Mouse (Mus musculus): ENCODE data around the gene Lrrc74a.

Lrrc74a gene

DNA sequence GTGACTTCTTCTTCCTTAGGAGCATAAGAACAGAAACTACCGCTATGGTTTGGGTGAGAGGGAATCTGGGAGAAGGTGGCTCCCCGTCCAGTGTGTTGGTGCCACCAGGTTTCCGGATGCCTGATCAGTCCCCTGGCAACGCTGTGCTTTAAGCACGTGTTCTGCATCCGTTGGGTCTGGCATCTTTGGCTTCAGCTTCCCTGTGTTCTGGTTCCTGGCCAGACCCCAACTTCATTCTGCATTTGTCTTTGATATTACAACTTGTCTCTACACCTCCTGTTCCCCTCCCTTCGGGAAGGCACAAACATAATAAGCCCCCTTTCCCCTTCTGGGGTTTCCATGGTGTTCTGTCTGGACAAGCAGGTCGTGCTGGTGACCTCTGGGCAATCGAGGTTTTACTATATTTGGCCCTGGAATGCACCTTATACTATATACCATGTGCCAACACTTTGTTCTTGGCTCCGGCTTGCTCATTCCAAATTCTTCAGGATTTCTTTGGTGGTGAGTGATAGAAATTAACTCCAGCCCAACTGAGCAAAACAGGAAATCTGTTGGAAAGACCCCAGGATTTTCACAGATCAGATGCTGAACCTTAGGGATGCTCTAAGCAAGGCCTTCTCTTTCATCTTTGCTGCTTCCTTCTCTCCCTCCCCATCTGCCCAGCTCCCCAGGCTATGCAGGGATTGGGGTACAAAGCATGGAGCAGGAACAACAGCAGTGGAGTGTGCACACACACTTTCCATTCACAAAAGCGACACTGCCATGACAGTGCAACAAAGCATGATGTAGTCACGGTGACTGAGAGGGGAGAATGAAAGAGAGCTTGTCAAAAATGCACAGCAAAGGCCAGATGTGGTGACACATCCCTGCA, 52.2 kb downstream of the Lrrc74a start:
- no peak for DNase-seq (ENCODE audit: low read depth)

DNA sequence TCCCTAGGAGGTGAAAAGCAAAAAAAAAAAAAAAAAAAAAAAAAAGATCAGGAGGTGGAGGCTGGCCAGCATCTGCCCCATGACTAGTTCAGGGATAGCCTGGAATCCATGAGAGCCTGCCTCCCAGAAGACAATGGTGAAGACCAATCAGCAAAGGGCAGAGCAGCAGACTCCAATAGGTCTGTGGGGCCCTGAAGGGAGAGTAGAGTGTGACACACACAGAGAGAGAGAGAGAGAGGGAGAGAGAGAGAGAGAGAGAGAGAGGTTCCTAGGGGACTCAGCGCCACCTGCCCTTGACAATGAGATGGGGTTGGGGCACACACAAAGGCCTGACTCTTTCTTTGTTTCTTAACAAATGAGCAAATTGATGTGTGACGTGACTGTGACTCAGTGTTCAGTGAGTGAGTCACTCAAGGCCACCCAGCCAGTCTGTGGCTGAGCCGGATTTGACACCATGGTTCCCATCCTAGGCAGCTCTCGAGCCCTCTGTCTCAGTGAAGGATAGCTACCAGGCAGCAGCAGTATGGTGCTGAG, 52.9 kb downstream of the Lrrc74a start:
- DNase-seq (ENCODE audit: low read depth): peak; percentile 95

- peak; percentile 63 for DNase-seq (ENCODE audit: low read depth)
These were observed 56.1 kb downstream of the Lrrc74a start for GRCm38 (mm10) chr12:86790100-86790848.

DNA sequence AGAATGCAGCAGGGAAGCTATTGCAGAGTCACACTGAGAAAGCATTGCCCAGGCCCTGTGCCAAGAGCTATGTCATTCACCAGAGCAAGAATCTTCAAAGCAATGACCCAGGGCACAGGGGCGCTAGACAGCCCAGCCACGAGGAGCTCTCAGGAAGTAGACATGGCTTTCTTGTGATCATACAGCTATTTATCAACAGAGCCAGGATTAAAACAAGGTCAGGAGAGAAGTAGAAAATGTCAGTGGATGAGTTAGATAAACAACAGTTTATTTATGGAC, 56.6 kb downstream of the Lrrc74a start:
- DNase-seq (ENCODE audit: low read depth): peak; percentile 82

DNA sequence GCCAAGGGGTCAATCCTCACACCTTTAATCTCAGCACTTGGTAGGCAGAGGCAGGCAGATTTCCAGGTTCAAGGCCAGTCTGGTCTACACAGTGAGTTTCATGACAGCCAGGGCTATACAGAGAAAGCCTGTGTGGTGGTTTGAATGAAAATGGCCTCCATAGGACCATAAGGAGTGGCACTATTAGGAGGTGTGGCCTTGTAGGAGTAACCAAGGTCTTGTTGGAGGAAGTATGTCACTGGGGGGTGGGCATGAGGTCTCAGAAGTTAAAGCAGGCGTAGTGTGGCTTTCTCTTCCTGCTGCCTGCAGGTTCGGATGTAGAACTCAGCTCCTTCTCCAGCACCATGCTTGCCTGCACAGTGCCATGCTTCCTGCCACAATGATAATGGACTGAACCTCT, 57.8 kb downstream of the Lrrc74a start:
- DNase-seq (ENCODE audit: low read depth): no peak

- DNase-seq (ENCODE audit: low read depth): no peak
These were observed 59.7 kb downstream of the Lrrc74a start for GRCm38 (mm10) chr12:86793830-86794229.

- no peak for DNase-seq (ENCODE audit: low read depth)
These were observed 60.2 kb downstream of the Lrrc74a start for GRCm38 (mm10) chr12:86794331-86794730.

- peak; percentile 71 for DNase-seq (ENCODE audit: low read depth)
These were observed 61.1 kb downstream of the Lrrc74a start for GRCm38 (mm10) chr12:86795076-86795837.

GRCm38 (mm10) chr12:86795838-86796232, 61.7 kb downstream of the Lrrc74a start:
- peak; percentile 94 for DNase-seq (ENCODE audit: low read depth)

DNA sequence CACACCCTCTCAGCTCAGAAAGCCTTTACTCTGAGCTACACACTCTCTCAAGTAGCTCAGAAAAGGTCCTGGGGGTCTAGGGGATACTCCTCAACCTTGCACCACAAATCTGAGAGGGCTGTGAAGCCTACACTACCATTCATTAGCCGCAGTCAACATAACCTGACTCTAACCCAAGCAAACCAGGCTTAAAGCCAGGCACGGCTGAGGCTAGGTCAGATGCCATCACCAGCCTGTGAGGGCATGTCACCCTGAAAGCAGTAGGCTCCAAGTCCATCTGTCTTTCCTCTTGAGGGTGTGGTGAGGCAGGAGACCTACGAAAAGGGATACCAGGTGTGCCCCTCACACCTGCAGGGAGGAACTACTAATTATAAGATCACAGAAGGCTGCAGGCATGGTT, 62.2 kb downstream of the Lrrc74a start:
- DNase-seq (ENCODE audit: low read depth): no peak

- DNase-seq (ENCODE audit: low read depth): no peak
These were observed 63.6 kb downstream of the Lrrc74a start for GRCm38 (mm10) chr12:86797771-86798170.

- DNase-seq (ENCODE audit: low read depth): peak; percentile 56
These were observed 64.8 kb downstream of the Lrrc74a start for GRCm38 (mm10) chr12:86798773-86799540.

- no peak for DNase-seq (ENCODE audit: low read depth)
These were observed 65.6 kb downstream of the Lrrc74a start for GRCm38 (mm10) chr12:86799786-86800185.

DNA sequence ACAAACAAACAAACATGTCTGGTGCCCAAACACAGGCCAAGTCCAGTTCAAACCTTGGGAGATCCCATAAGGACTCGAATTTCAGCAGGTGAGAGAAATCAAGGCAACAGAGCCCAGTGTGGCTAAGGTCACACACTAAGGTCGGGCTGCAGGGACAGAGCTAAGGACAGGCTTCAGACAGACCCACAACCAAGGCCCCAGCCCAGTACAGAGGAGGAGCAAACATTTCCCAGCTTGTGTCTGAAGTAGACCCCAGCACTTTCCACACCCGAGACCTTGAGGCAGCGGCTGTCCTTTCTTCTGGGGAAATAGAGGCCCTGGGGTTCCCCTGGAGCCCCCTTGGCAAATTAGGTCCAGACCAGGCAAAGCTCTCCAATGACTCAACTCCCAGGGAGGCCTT, 66.2 kb downstream of the Lrrc74a start:
- no peak for DNase-seq (ENCODE audit: low read depth)

GRCm38 (mm10) chr12:86800765-86801147, 66.6 kb downstream of the Lrrc74a start:
- peak; percentile 96 for DNase-seq (ENCODE audit: low read depth)

- peak; percentile 64 for DNase-seq (ENCODE audit: low read depth)
These were observed 67.2 kb downstream of the Lrrc74a start for GRCm38 (mm10) chr12:86801148-86802004.

- peak; percentile 63 for DNase-seq (ENCODE audit: low read depth)
These were observed 68.0 kb downstream of the Lrrc74a start for GRCm38 (mm10) chr12:86802005-86802671.

DNA sequence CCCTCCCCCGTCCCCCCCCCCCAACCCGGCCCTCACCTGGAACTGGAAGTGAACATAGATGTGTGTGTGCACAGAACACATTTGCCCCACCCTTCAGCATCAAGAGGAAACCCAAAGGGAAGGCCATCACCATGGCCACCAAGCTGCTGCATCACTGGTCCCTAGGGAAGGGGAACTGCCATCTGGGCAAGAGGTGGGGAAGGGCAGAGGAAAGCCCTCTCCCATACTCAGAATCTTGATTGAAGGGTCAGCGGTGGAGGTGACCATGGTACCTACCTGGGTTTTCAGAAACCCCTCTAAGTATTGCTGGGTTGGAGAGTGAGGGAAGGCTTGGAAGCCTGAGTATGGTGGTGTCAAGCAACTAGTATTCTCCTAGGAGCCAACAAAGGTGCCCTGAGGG, 68.7 kb downstream of the Lrrc74a start:
- no peak for DNase-seq (ENCODE audit: low read depth)

- peak; percentile 59 for DNase-seq (ENCODE audit: low read depth)
These were observed 69.6 kb downstream of the Lrrc74a start for GRCm38 (mm10) chr12:86803651-86804307.

- peak; percentile 56 for DNase-seq (ENCODE audit: low read depth)
These were observed 70.1 kb downstream of the Lrrc74a start for GRCm38 (mm10) chr12:86804308-86804700.

Data from 416B (cell line).